Mouse (Mus musculus) urinary bladder, postnatal 10 days (tissue): ENCODE measurements around the gene Clec16a.

ENCODE experiments used
- DNase-seq: peaks from one replicate; pipeline ENCODE4 v3.0.0; 2022; ENCODE audit warnings: low spot score

Gene Clec16a

GRCm38 (mm10) chr16:10644731-10645130 is 99.6 kb downstream of the Clec16a start:
- DNase-seq = no peak

DNA sequence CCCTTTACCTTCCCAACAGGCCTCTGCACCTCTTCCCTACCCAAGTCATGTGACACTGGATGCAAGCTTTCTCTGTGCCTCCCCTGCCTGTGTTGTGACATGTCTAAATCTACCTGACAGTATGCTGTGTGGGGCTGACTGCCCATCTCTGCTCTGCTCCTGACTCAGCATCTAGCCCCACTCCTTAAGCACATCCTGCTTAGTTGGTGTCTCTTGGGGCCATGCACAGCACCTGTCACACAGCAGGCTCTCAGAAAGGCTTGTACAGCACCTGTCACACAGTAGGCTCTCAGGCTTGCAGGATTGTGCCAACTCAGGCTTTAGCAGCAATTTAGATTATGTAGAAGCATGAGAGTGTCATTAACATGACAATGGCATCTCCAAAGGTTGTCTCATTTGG is 106.7 kb downstream of the Clec16a start:
- DNase-seq = no peak

GRCm38 (mm10) chr16:10652935-10653334 is 107.8 kb downstream of the Clec16a start:
- DNase-seq = no peak

- no peak for DNase-seq
Measured at GRCm38 (mm10) chr16:10655236-10655635, 110.1 kb downstream of the Clec16a start.

GRCm38 (mm10) chr16:10655926-10656325 is 110.8 kb downstream of the Clec16a start:
- DNase-seq = no peak

DNA sequence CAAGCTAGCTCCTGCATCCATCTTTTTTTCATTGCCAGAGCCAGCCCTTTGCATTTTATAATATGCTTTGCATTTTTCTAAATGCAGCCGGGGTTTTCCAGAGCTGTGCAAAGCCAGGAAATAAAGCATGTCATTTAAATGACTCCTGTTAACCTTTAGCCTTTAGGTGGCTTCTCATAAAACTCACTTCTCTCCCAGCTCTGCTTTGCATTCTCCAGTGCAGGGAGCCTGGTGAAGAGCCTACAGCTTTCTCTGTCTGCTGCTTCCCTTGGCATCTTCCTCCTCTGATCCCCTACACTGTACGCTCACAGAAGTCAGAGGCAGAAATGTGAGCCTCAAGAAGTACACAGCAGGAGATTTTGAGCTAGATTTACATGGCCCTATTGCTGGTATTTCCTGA is 111.3 kb downstream of the Clec16a start:
- no peak for DNase-seq

GRCm38 (mm10) chr16:10656939-10657338 is 111.8 kb downstream of the Clec16a start:
- no peak for DNase-seq

- no peak for DNase-seq
Measured at GRCm38 (mm10) chr16:10659211-10659610, 114.1 kb downstream of the Clec16a start.

GRCm38 (mm10) chr16:10660526-10660925 is 115.4 kb downstream of the Clec16a start:
- no peak for DNase-seq

GRCm38 (mm10) chr16:10661385-10661784 is 116.2 kb downstream of the Clec16a start:
- DNase-seq = no peak

- DNase-seq = no peak
Measured at GRCm38 (mm10) chr16:10663890-10664731, 119.0 kb downstream of the Clec16a start.

- no peak for DNase-seq
Measured at GRCm38 (mm10) chr16:10664921-10665894, 120.1 kb downstream of the Clec16a start.

GRCm38 (mm10) chr16:10666766-10667165 is 121.6 kb downstream of the Clec16a start:
- DNase-seq = no peak

DNA sequence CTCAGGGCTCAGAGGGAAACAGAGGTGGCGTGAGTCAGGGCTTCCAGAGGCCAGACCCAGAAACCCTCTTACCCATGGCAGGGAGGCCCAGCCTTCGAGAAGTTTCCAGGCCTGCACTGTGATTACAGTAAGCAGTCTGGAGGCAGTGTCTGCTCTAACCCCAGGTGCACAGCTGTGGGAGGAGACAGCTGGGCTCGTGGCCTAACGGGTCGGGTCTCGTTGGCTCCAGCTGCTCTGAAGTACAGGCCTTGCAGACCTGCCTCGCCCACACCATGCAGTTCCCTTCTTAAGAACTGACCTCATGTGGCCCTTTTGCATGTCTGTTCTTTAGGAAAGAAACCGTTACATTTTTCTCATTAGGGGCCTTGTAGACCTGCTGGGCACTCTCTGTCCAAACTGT is 123.3 kb downstream of the Clec16a start:
- no peak for DNase-seq

GRCm38 (mm10) chr16:10668991-10669703 is 124.0 kb downstream of the Clec16a start:
- DNase-seq = no peak

DNA sequence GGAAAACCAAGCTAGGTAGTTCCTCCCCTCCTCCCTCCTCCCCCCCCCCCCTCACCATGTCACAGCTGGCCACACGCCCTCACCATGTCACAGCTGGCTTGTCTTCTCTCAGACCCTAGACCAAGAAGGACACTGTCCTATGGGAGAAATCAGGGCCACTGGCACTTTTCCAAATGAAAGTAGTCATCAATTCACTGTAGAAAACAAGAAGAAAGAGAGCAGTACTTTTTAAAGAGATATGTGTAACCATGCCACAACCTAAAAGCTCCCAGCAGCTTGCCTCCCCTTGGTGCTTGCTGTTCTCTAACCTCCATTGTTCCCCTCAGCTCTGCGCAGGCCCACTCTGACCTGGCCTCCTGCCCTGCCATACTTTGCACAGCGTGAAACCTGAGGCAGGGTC is 124.8 kb downstream of the Clec16a start:
- DNase-seq = no peak

GRCm38 (mm10) chr16:10672490-10672889 is 127.4 kb downstream of the Clec16a start:
- no peak for DNase-seq

DNA sequence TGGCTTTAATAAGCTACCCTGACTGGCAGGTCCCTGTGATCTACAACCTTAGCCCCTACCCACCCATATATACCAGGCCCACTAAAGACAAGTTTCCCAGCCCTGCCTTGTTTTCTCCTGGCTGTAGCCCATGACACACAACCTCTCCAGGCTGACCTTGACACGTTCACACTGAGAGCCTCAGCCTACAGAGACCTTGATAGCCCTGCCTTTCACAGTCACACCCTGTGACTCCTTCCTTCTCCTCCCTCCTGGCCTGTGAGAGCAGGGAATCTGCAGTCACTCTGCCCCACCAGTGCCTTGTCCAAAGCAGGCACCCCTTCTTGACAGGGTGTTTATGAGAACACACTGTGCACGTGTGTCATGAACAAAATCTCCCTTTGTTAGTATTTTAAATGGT is 128.9 kb downstream of the Clec16a start:
- no peak for DNase-seq

DNA sequence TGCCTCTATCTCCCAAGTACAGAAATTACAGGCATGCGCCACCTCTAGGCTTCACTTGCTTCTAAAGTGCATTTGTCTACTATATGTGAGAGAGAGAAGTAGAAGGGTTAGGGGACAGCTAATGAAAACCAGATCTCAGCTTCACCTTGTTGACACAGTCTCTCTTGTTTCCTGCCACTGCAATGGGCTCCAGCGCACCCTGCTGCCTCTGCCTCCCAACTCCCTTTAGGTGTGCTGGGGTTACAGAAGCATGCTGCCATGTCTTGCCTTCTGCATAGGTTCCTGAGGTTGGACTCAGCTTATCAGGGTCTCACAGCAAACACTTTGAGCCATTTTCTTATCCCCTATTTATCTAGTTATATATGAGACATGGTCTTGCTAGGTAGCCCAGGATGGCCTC is 129.8 kb downstream of the Clec16a start:
- no peak for DNase-seq

- no peak for DNase-seq
Measured at GRCm38 (mm10) chr16:10675612-10676011, 130.5 kb downstream of the Clec16a start.

DNA sequence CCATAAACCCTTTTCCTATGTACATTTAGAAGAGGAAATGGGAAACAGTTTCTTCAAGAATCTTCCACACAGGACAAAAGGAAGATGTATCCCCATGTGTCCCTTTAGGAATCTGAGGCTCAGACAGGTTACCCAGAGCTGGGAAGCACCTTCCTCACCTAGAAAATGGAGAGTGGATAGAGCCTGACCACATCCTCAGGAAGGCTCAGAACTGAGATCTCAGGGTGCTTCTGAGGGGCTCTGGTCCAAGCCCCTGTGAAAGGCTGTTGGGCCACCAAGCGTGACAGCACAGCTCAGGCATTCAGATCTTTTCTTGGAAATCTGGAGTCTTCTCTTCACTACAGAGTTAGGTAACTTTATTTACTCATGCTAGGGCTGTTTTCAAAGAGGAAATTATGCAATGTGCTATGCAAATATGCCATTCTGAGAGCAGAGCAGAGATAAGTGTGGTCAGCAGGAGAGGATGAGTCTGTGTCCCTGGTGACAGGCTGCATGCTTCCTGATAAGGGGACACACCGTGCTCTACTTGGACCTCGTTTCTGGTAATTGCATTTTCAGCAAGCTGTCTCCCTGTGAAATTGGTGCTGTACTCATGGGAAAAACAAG is 131.4 kb downstream of the Clec16a start:
- DNase-seq = no peak

DNA sequence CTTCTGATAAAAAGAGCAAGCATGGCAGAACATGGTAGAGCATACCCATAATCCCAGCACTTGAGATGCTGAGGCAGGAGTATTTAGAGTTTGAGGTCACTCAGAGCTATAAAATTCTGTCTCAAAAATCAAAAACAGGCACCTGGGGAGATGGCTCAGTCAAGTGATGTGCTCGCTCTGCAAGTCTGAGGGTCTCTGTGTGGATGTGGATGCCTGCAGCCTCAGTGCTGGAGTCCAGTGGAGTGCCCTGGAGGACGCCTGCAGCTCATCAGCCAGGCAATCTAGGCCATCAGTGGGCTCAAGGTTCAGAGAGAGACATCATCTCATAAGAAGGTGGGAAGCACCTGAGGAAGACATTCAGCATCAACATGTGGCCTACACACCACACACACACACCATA is 137.4 kb downstream of the Clec16a start:
- DNase-seq = no peak
